Mouse (Mus musculus): ENCODE results near the gene Maml3.

DNA sequence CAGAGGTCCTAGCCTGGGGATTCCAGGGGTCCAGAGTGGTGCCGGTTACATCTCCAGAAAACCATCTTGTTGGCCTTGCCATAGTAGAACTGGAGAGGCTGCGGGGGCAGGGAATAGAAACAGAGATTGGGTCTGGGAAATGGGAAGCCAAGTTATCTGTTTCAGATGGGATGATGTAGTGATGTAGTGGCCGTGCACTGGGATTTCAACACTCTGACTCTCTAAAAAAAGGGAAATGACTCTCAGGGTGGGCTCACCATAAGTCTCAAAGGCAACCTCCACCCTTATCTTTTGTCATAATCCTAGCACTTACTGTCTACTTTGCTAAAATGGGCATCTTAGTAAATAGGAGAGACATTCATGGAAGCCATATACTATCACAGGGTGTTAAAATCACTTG, 406.9 kb downstream of the Maml3 start:
- TF ChIP-seq CTCF (IDR thresholded peaks at IDR 0.05; ENCODE audit: low read depth, low read length): no peak
- no peak for TF ChIP-seq POLR2A (IDR thresholded peaks at IDR 0.05; ENCODE audit: borderline replicate concordance, low read depth, low read length)
